Mouse (Mus musculus) forebrain, embryonic 14.5 days (tissue): Measurements from ENCODE around the gene Bcas3. TPM values are rescaled to one million over a fixed set of nuclear protein-coding genes. Genes with fewer than 3 reads are reported as not detected.
A peak's percentile ranks its signal among the peaks of the same experiment; 100 is the strongest.

Source experiments
- ATAC-seq: fragments of 200-750 bp; cut with Nextera tagmentation; 2 replicates; pipeline ENCODE4 v1.8.0; 2017; ENCODE audit warnings: mild to moderate bottlenecking, moderate library complexity
- DNase-seq: peaks from one replicate; pipeline ENCODE4 v3.0.0-alpha.2; 2015; ENCODE audit warnings: low spot score
- H3K27ac ChIP-seq: fragments of 300-500 bp; sonication (generic); 2 replicates; pipeline ENCODE4 v1.5.1; 2014; ENCODE audit warnings: low read depth, mild to moderate bottlenecking, control low read depth, low read length, moderate library complexity
- H3K27me3 ChIP-seq: fragments of 300-500 bp; sonication (generic); replicated peaks from 2 replicates; pipeline ENCODE4 v1.6.1; 2014; ENCODE audit warnings: low read length, control low read depth, mixed read lengths; ENCODE audit not compliant: control insufficient read depth, insufficient read depth
- H3K36me3 ChIP-seq: fragments of 300-500 bp; sonication (generic); 2 replicates; pipeline ENCODE4 v1.6.1; 2014; ENCODE audit warnings: low read length, control low read depth; ENCODE audit not compliant: control insufficient read depth, insufficient read depth
- H3K4me1 ChIP-seq: fragments of 300-500 bp; sonication (generic); 2 replicates; pipeline ENCODE4 v1.6.1; 2014; ENCODE audit warnings: antibody characterized with exemption, low read length, control low read depth; ENCODE audit not compliant: control insufficient read depth, insufficient read depth
- H3K4me2 ChIP-seq: fragments of 300-500 bp; sonication (generic); 2 replicates; pipeline ENCODE4 v1.6.1; 2014; ENCODE audit warnings: mild to moderate bottlenecking, control low read depth, low read length
- H3K4me3 ChIP-seq: fragments of 300-500 bp; sonication (generic); 2 replicates; pipeline ENCODE4 v1.5.1; 2014; ENCODE audit warnings: low read depth, low read length, control low read depth
- H3K9ac ChIP-seq: fragments of 300-500 bp; sonication (generic); 2 replicates; pipeline ENCODE4 v1.6.1; 2014; ENCODE audit warnings: mild to moderate bottlenecking, low read length, control low read depth, moderate library complexity
- H3K9me3 ChIP-seq: fragments of 300-500 bp; sonication (generic); replicated peaks from 2 replicates; pipeline ENCODE4 v1.6.1; 2016; ENCODE audit warnings: low read length, control low read depth, mixed read lengths; ENCODE audit not compliant: control insufficient read depth
- WGBS: fragments of 180-500 bp; shearing (Covaris S2); extraction: QIAGEN DNeasy Blood & Tissue Kit; methylation state at CpG from one replicate; pipeline ENCODE4 v1.1.7; 2014; 5-methylcytosine and 5-hydroxymethylcytosine counted together
- polyA plus RNA-seq: library from polyadenylated mRNA; unstranded; fragments of >200 nt; fragmentation: Nextera tagmentation; extraction: Ambion mirVana; gene quantifications from 2 replicates; pipeline ENCODE4 v1.2.1, GENCODE M21; 2014

Gene Bcas3
- polyA plus RNA-seq, 1 experiment from 2014 or later: 27.5 TPM

DNA sequence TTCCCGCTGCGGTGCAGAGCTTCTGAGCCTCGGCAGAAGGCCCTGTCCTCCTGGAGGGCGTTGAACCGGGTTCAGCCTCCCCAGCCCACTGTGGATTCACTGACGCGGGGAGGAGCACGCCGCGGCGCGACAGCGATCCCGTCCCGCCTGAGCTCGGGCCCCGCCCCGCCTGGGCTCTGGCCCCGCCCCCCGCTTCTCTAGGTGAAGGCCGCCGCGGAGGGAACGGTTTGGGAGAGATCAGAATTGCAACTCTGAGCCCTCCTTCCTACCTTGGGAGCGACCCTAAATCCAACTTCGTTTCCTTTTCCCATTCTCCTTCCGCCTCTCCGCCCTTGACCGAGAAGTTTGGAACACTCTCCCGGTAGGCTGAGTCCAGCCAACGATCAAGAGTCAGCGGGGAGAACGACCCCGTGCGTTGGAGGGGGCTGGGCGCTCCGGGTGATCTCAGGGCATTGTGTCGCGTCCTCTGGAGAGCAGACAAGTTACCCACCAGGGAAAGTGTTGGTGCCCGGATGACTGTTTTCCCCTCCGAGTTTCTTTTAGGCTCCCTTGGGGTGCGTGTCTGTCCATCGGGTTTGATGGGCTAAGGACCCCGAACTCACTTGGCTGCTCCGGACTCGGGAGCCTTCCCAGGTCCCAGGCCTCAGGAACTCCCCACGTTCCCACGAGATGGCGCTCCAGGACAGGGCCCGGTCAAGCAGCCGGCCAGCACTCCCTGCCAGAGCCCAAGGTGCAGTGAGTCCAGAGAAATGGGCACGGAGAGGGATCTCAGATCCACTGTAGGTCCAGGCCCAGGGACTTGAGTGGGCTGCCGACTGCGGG is 491.4 kb downstream of the Bcas3 start:
- peak; percentile 80 for DNase-seq
- peaks cover 72% of the 10 kb centered on the region for H3K27me3 ChIP-seq
- no peak overlapping the region for H3K27ac ChIP-seq
- no peaks in the 10 kb centered on the region for H3K36me3 ChIP-seq
- peak overlapping the region; percentile 79 for H3K4me2 ChIP-seq
- ATAC-seq: peak; percentile 37
- peak overlapping the region; percentile 46; the same call in 1 of the 2 replicates for H3K9ac ChIP-seq
- peak overlapping the region; percentile 33 for H3K4me3 ChIP-seq
- H3K9me3 ChIP-seq: no peaks in the 10 kb centered on the region
- under 1% methylated on average over 54 of the region's 54 CpGs for WGBS
- H3K4me1 ChIP-seq: peaks cover 11% of the 10 kb centered on the region

- no peak for ATAC-seq
- Histone ChIP-seq H3K9ac (no peak overlapping the region), H3K27ac (no peak overlapping the region), H3K27me3 (peaks cover 66% of the 10 kb centered on the region), H3K4me1 (peaks cover 11% of the 10 kb centered on the region), H3K4me2 (no peak overlapping the region), H3K9me3 (no peaks in the 10 kb centered on the region), H3K4me3 (no peak overlapping the region), H3K36me3 (no peaks in the 10 kb centered on the region)
- WGBS: 33% methylated on average over 5 of the region's 5 CpGs
- no peak for DNase-seq
Measured at GRCm38 (mm10) chr11:85844971-85845370, 492.0 kb downstream of the Bcas3 start.

GRCm38 (mm10) chr11:85845921-85846320 is 493.0 kb downstream of the Bcas3 start:
- no peak for ATAC-seq
- no peak overlapping the region for H3K4me3 ChIP-seq
- peaks cover 11% of the 10 kb centered on the region for H3K4me1 ChIP-seq
- no peak overlapping the region for H3K27ac ChIP-seq
- H3K36me3 ChIP-seq: no peaks in the 10 kb centered on the region
- no peak overlapping the region for H3K9ac ChIP-seq
- peaks cover 56% of the 10 kb centered on the region for H3K27me3 ChIP-seq
- H3K4me2 ChIP-seq: no peak overlapping the region
- H3K9me3 ChIP-seq: no peaks in the 10 kb centered on the region
- no peak for DNase-seq
- WGBS: 61% methylated on average over 5 of the region's 5 CpGs

GRCm38 (mm10) chr11:85846509-85846908 is 493.5 kb downstream of the Bcas3 start:
- Histone ChIP-seq H3K27ac (no peak overlapping the region), H3K36me3 (no peaks in the 10 kb centered on the region), H3K9ac (no peak overlapping the region), H3K27me3 (peaks cover 51% of the 10 kb centered on the region), H3K4me3 (no peak overlapping the region), H3K4me2 (no peak overlapping the region), H3K9me3 (no peaks in the 10 kb centered on the region), H3K4me1 (peaks cover 11% of the 10 kb centered on the region)
- ATAC-seq: no peak
- 47% methylated on average over 4 of the region's 4 CpGs for WGBS
- DNase-seq: no peak

DNA sequence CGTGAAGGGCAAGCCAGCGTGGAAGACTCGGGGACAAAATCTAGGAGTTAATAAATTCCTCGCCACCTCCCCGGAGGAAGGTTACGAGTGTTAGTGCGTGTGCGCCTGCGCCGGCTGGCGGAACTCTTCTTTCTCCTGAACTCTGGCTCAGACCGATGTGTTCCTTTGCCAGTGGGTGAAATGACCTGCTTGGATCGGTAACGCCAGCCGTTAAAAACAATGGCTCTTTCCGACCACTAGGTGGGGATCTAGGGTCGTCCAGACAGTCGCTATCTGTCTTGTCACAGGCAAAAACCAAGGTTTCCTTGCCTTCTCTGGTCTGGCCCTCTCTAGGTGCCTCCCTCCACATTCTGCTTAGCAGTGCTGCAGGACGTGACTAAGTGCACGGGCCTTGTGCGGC is 496.1 kb downstream of the Bcas3 start:
- H3K9ac ChIP-seq: no peak overlapping the region; the same call in 1 of the 2 replicates
- ATAC-seq: peak; percentile 79

GRCm38 (mm10) chr11:85850233-85850632 is 497.3 kb downstream of the Bcas3 start, which contains the start of gene Gm11444:
Gene Gm11444, minus strand, starts transcription at chr11:85850333.
- peak within 1 kb of the TSS; percentile 47; the same call in 1 of the 2 replicates for H3K4me2 ChIP-seq
- peaks cover 22% of the 10 kb centered on the region for H3K27me3 ChIP-seq
- no peak for DNase-seq
- no peak within 1 kb of the TSS for H3K4me3 ChIP-seq
- no peaks in the 10 kb centered on the region for H3K4me1 ChIP-seq
- H3K9me3 ChIP-seq: no peaks in the 10 kb centered on the region
- H3K36me3 ChIP-seq: no peaks in the 10 kb centered on the region
- no peak within 1 kb of the TSS for H3K9ac ChIP-seq
- no peak for ATAC-seq
- WGBS: 87% methylated on average over 6 of the region's 6 CpGs
- H3K27ac ChIP-seq: no peak within 1 kb of the TSS

More for the DNA sequence above, 496.1 kb downstream of the Bcas3 start:
- Histone ChIP-seq H3K4me1 (no peaks in the 10 kb centered on the region), H3K4me2 (peak overlapping the region; percentile 47), H3K27ac (no peak overlapping the region), H3K27me3 (peaks cover 29% of the 10 kb centered on the region), H3K36me3 (no peaks in the 10 kb centered on the region), H3K4me3 (peak overlapping the region; percentile 13; the same call in 1 of the 2 replicates), H3K9me3 (no peaks in the 10 kb centered on the region)
- 2% methylated on average over 21 of the region's 21 CpGs for WGBS
- DNase-seq: peak; percentile 92

DNA sequence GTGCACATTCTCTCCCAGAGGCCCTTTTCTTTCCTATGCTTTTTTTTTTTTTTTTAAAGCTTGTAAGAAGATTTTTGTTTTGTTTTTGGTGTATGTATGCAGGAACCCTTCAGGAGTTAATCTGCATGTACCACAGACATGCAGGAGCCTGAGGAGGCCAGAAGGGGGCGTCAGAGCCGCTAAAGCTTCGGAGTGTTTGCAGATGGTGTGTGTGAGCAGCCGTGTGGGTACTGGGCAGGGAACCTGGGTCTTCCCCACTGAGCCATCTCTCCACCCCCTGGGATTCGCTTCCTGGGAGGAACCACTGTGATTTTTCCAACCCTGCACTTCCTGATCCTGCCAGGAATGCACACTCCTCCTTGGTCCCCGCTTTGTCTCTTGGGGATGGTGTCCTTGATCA is 497.8 kb downstream of the Bcas3 start:
- Histone ChIP-seq H3K27me3 (peaks cover 17% of the 10 kb centered on the region), H3K36me3 (no peaks in the 10 kb centered on the region), H3K4me3 (no peak overlapping the region), H3K9ac (no peak overlapping the region), H3K9me3 (no peaks in the 10 kb centered on the region), H3K27ac (no peak overlapping the region), H3K4me1 (no peaks in the 10 kb centered on the region), H3K4me2 (no peak overlapping the region)
- 32% methylated on average over 6 of the region's 6 CpGs for WGBS
- DNase-seq: no peak
- no peak for ATAC-seq

DNA sequence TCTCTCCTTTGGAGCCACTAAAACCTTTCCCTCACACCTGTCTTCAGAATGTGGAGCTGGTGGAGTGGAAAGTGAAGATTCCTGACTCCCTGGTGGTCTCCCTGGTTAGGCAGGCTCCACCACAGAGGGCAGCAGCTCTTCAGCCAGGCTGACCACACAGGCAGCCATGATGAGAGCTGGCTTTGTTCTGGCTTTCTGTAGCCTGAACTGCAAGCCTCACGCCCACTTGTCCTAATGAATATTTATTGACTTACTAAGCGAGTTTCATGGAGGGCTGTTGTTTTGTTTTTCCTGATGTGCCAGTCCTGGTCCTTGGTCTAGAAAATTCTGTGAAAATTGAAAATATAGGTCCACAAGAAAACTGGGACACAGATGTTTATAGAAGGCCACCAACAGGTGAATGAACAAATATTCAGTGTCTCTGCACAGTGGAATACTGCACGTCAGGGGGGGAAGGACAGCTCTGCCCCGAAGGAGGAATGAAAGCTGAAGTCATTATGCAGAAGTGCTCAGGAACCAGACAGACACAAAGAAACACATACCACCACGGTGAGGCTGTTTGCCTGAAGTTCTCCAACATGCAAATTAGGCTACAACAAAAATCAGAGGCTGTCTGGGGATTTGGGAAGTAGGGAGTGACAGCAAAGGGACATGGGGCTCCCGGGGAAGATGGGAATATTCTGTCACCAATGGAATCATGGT is 505.2 kb downstream of the Bcas3 start:
- Histone ChIP-seq H3K27ac (no peak overlapping the region), H3K4me1 (0 out of 2 replicates have a peak, but pooled peaks cover 4% of the 10 kb centered on the region), H3K4me2 (no peak overlapping the region), H3K27me3 (no peaks in the 10 kb centered on the region), H3K9me3 (no peaks in the 10 kb centered on the region), H3K4me3 (no peak overlapping the region), H3K36me3 (no peaks in the 10 kb centered on the region), H3K9ac (no peak overlapping the region)
- ATAC-seq (peak; percentile 65; the same call in 1 of the 2 replicates), DNase-seq (peak; percentile 54)
- WGBS: 2% methylated on average over 6 of the region's 6 CpGs
